Mouse (Mus musculus): ENCODE data around the gene Cdc26. TPM values are rescaled to one million over a fixed set of nuclear protein-coding genes. Genes with fewer than 3 reads are reported as not detected.
A peak's percentile ranks its signal among the peaks of the same experiment; 100 is the strongest.

Cdc26 gene
- total RNA-seq (2017): 126 and 145 TPM in 2 replicates

GRCm38 (mm10) chr4:62408601-62409282 is at the start of gene Cdc26, which contains the start of gene Prpf4:
Cdc26 (minus strand) TSS chr4:62408642.
Prpf4 (plus strand) TSS chr4:62408797.
- peak; percentile 94 for ATAC-seq (replicated peaks; ENCODE audit: low read depth, poor library complexity, severe bottlenecking)

GRCm38 (mm10) chr4:62454995-62455394 is 46.6 kb upstream of the Cdc26 start:
- ATAC-seq (replicated peaks; ENCODE audit: low read depth, poor library complexity, severe bottlenecking): peak; percentile 84

- no peak for ATAC-seq (replicated peaks; ENCODE audit: low read depth, poor library complexity, severe bottlenecking)
These were observed 32.5 kb upstream of the Cdc26 start for GRCm38 (mm10) chr4:62440986-62441385.

GRCm38 (mm10) chr4:62440544-62440943 is 32.1 kb upstream of the Cdc26 start:
- no peak for ATAC-seq (replicated peaks; ENCODE audit: low read depth, poor library complexity, severe bottlenecking)

GRCm38 (mm10) chr4:62439793-62440192 is 31.4 kb upstream of the Cdc26 start:
- ATAC-seq (replicated peaks; ENCODE audit: low read depth, poor library complexity, severe bottlenecking): peak; percentile 58

- no peak for ATAC-seq (replicated peaks; ENCODE audit: low read depth, poor library complexity, severe bottlenecking)
These were observed 29.4 kb upstream of the Cdc26 start for GRCm38 (mm10) chr4:62437871-62438270.

- ATAC-seq (replicated peaks; ENCODE audit: low read depth, poor library complexity, severe bottlenecking): no peak
These were observed 28.9 kb upstream of the Cdc26 start for GRCm38 (mm10) chr4:62437256-62437778.

GRCm38 (mm10) chr4:62435081-62435480 is 26.6 kb upstream of the Cdc26 start, which contains the start of gene Rnf183:
Rnf183 (minus strand) TSS chr4:62435252.
- no peak for ATAC-seq (replicated peaks; ENCODE audit: low read depth, poor library complexity, severe bottlenecking)

- ATAC-seq (replicated peaks; ENCODE audit: low read depth, poor library complexity, severe bottlenecking): no peak
These were observed 25.8 kb upstream of the Cdc26 start for GRCm38 (mm10) chr4:62433939-62434870.

- no peak for ATAC-seq (replicated peaks; ENCODE audit: low read depth, poor library complexity, severe bottlenecking)
These were observed 23.1 kb upstream of the Cdc26 start for GRCm38 (mm10) chr4:62431522-62431921.

GRCm38 (mm10) chr4:62430678-62431077 is 22.2 kb upstream of the Cdc26 start:
- ATAC-seq (replicated peaks; ENCODE audit: low read depth, poor library complexity, severe bottlenecking): no peak

GRCm38 (mm10) chr4:62429616-62430015 is 21.2 kb upstream of the Cdc26 start:
- ATAC-seq (replicated peaks; ENCODE audit: low read depth, poor library complexity, severe bottlenecking): no peak

GRCm38 (mm10) chr4:62427978-62428758 is 19.7 kb upstream of the Cdc26 start:
- no peak for ATAC-seq (replicated peaks; ENCODE audit: low read depth, poor library complexity, severe bottlenecking)

- no peak for ATAC-seq (replicated peaks; ENCODE audit: low read depth, poor library complexity, severe bottlenecking)
These were observed 17.4 kb upstream of the Cdc26 start for GRCm38 (mm10) chr4:62425891-62426290.

- ATAC-seq (replicated peaks; ENCODE audit: low read depth, poor library complexity, severe bottlenecking): no peak
These were observed 10.6 kb upstream of the Cdc26 start for GRCm38 (mm10) chr4:62419091-62419490.

GRCm38 (mm10) chr4:62418448-62418847 is 10.0 kb upstream of the Cdc26 start:
- no peak for ATAC-seq (replicated peaks; ENCODE audit: low read depth, poor library complexity, severe bottlenecking)

- no peak for ATAC-seq (replicated peaks; ENCODE audit: low read depth, poor library complexity, severe bottlenecking)
These were observed 3.2 kb upstream of the Cdc26 start for GRCm38 (mm10) chr4:62411606-62412005.

GRCm38 (mm10) chr4:62410325-62410724 is 1.9 kb upstream of the Cdc26 start:
- ATAC-seq (replicated peaks; ENCODE audit: low read depth, poor library complexity, severe bottlenecking): no peak

- no peak for ATAC-seq (replicated peaks; ENCODE audit: low read depth, poor library complexity, severe bottlenecking)
These were observed 1.2 kb upstream of the Cdc26 start for GRCm38 (mm10) chr4:62409615-62410014.

All from common myeloid progenitor, adult 5-6 weeks (primary cell).